Mouse (Mus musculus) cerebellum, adult 18-20 months (tissue): ENCODE results near the gene Tekt1.

Source experiments
- DNase-seq, 2 experiments: peaks; one replicate each; pipeline ENCODE4 v3.0.0; 2021

Gene Tekt1

GRCm38 (mm10) chr11:72342549-72343237 lies 19.5 kb downstream of the Tekt1 start:
- peak; percentile 64 to 65 for DNase-seq

DNA sequence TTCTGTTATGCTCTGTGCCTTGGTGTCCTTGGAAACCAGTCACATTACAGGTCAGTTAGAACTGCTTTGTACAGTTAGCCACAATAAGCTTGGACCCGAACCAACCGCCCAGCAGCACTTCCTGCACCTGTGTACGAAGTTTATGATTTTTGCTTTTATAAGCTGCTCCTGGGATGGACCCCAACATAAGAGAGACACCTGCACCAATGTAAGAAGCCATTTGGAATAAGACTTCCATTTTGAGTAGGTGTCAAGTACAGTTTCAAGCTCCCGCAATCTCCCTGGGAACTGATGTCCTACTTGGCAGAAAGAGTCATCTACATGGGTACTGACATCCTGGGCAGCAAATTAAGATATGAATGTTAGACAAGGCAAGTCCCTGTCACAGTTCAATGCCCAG lies 22.5 kb downstream of the Tekt1 start:
- DNase-seq = no peak

DNA sequence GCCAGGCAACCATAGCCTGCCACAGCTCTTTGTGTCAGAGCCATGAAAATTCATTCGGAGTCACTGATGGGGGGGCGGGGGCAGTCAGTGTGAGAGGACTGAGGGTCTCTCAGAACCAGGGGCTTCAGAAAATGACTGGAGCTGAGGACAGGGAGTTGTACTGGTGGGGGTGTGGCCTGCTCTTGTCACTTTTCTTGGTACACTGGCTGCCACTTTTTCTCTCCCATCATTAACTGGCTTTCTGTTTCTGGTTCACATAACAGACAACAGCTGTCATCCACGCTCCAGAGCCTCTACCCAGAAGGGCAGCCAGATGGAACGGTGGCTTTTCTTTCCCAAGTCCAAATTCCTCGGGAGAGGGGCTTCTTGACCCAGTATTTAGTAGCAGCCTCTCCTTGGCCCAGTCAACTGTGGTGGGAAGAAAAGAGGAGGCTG lies 23.8 kb downstream of the Tekt1 start:
- no peak for DNase-seq

DNA sequence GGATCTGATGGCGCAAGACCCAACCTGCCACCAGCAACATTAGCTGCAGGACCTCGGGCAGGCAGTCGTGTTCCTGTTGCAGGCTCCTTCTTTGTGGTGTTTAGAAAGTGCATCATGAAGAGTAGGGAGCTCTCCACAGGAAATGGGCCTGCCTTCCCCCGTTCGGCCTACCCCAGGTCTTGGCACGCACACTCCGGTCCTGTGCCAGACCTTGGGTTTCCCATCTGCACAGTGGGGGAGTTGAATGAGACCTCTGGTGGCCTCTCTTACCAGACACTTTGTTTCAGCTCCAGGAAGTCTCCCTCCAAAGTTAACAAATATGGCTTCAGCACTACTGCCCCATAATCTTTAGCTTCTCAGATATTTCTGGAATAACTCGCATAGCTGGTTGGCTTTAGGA lies 25.5 kb downstream of the Tekt1 start:
- DNase-seq = no peak

DNA sequence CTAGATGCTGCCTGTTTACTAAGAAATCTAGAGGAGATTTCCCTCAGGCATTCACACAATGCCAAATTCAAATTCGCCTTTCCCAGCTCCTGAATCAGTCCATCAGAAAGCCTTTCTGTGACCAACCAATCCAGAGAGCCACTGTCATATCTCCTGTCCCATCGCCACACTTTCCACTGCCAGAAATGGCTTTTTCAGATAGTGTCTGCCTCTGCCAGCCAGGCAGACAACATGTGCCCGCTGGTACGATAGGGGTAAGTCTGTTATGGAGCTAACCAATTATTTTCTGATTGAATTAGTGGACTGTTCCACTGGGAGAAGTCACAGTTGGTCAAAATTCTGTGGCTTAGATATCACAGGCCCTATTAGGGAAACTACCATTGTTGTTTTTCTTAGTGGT lies 27.6 kb downstream of the Tekt1 start:
- DNase-seq = no peak

- DNase-seq = no peak
Measured at GRCm38 (mm10) chr11:72332951-72333667, 29.1 kb downstream of the Tekt1 start.

GRCm38 (mm10) chr11:72325701-72326100 lies 36.5 kb downstream of the Tekt1 start:
- DNase-seq = no peak

GRCm38 (mm10) chr11:72324431-72324830 lies 37.8 kb downstream of the Tekt1 start:
- DNase-seq = no peak

DNA sequence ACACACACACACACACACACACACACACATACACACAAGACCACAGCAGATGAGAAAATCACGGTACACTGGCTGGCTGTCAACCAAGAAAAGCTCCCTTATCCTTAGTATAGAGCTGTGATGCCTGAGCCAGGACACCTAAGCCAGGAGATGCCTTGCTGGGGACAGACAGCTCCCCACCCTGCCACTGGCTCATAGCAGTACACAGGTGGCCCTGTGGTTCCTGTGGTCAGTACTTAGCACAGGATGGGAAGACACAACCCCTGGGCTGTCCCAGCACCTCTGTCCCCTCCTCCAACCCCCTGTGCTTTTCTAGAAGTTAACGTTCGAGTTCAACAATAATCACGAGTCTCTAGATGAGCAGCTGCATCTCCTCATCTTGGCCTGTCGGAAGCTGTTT lies 44.2 kb downstream of the Tekt1 start:
- no peak for DNase-seq

- DNase-seq = no peak
Measured at GRCm38 (mm10) chr11:72314151-72314895, 47.9 kb downstream of the Tekt1 start, which contains the start of gene Fbxo39. Fbxo39 (plus strand) TSS chr11:72314444.

DNA sequence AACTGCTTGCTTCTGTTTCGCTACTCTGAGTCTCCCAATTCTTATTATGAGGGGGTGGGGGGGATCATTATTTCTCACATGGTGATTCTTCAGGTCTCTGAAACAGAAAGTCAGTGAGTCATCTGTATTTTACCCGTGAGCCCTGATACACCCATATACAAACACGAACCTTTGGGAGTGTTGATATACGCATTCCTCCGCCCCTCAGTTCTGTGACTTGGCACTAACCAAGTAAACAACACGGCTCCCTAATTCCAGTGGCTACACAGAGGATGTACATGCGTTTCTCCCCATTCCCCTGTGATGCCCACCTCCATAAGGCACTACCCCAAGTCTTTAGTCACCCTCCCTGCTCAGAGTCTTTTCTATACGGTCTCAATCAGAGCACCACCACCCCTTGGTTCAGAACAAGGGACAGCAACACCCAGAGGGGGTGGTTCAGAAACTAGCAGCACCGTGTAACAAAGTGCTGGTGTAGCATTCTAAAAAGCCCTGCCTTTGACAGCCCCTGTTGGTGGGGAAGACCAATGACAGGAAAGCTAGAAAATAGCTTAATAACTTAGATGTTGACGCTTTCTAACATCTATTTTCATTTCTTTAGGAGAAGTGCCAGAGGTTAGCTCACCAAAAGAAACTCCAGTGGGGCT lies 50.8 kb downstream of the Tekt1 start:
- DNase-seq = no peak

DNA sequence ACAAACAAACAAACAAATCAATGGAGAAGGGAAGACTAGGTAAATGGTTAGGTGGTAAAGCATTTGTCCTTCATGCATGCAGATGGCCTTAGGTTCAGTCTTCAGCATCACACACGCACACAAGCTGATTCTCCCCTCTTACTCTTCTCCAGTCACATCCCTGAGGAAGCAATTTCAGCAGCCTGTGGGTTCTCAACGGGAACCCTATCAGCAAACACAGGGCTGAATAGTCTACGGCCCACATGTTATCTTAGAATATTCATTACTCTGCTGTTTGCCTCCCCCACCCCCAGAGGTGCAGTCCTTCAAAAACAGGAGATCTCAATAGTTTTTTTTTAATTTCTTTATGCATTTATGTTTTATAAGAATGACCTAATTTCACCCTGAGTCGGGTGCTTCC lies 51.8 kb downstream of the Tekt1 start:
- no peak for DNase-seq

DNA sequence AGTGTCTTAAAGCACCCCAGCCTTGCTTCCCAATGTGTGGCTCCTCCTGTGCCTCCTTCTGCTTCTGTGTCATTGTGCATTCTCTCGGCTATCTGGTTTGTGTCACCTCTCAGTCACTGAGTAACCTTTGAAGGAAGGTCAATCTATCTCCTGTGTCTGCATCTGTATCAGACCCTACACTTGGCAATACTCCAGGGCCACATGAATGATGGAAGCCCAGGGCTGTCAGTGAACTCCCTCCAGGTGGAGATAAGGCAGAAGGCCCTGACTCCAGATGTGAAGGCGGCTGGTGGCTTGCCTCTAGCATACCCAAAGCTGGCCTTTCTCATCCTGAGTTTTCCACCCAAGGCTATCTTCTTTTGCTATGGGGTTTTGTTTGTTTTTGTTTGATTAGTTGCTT lies 53.3 kb downstream of the Tekt1 start:
- DNase-seq = no peak

GRCm38 (mm10) chr11:72307461-72307860 lies 54.8 kb downstream of the Tekt1 start:
- no peak for DNase-seq

- DNase-seq = peak; percentile 68 to 76
Measured at GRCm38 (mm10) chr11:72302230-72302629, 60.0 kb downstream of the Tekt1 start.

DNA sequence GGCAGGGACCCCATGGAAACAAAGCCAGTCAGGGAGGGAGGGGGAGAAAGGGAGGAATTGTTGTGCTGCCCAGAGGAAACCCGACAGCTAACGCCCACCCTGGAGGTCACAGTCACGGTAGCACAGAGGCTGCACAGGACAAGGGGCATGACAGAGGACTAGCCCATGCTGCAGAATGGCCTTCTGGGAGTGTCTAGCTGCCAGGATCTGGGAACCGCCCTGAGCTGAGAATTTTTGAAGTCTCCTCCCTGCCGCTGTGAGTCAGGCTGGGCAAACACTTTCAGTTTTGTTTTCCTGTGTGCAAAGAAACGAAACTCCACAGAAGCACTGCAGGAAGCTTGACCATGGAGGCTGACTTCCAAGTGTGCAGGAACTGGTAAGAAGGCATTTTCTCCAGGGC lies 60.9 kb downstream of the Tekt1 start, which contains the start of gene Xaf1:
Gene Xaf1, plus strand, starts transcription at position 296 of the 400 bp plus-strand sequence.
- DNase-seq = no peak
